Mouse (Mus musculus) MEL (cell line): ENCODE measurements around the gene Comp.

ENCODE experiments used
- EP300 ChIP-seq, 2 experiments: IDR thresholded peaks; 2 replicates each; pipeline ENCODE4 v1.6.1; 2011; ENCODE audit warnings: improper control_type of control experiment in 2 of 2, low read length in 2 of 2, low read depth in 1 of 2, mild to moderate bottlenecking in 1 of 2
- USF2 ChIP-seq, 2 experiments: IDR thresholded peaks; 2 replicates each; pipeline ENCODE4 v1.6.1; 2011 to 2012; ENCODE audit warnings: improper control_type of control experiment in 2 of 2, low read length in 2 of 2, borderline replicate concordance in 1 of 2, inconsistent platforms in 1 of 2, low read depth in 1 of 2, mild to moderate bottlenecking in 1 of 2; ENCODE audit not compliant: insufficient read depth in 1 of 2

DNA sequence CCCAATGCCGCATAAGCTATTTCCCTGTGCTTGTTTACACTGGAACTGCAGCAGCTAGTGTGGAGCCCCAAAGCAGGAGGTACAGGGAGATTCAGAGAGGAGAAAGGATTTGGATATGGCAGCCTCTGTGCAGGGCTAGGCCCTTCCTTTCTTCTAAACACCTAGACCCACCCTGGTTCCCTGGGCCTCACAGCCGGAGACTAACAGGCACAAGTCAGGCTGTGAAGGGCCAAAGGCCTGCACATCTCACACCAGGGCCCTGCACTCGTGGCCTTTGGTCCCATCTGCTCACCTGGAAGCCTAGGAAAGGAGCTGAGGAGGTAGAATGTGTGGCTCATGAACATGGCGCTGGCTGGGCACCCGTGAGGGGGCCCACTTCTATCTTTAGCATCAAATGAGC lies 22.8 kb downstream of the Comp start:
- no peak for TF ChIP-seq USF2 (IDR thresholded peaks at IDR 0.05; ENCODE audit: borderline replicate concordance in 1 of 2, insufficient read depth in 1 of 2, low read depth in 1 of 2, low read length in 2 of 2)
- no peak for TF ChIP-seq EP300 (IDR thresholded peaks at IDR 0.05; ENCODE audit: low read depth in 1 of 2, low read length in 2 of 2)
